Mouse (Mus musculus): ENCODE data around the gene Fam13c. TPM values are rescaled to one million over a fixed set of nuclear protein-coding genes. Genes with fewer than 3 reads are reported as not detected.

Fam13c gene
- polyA plus RNA-seq, 1 experiment from 2014 or later: 26.7 TPM

DNA sequence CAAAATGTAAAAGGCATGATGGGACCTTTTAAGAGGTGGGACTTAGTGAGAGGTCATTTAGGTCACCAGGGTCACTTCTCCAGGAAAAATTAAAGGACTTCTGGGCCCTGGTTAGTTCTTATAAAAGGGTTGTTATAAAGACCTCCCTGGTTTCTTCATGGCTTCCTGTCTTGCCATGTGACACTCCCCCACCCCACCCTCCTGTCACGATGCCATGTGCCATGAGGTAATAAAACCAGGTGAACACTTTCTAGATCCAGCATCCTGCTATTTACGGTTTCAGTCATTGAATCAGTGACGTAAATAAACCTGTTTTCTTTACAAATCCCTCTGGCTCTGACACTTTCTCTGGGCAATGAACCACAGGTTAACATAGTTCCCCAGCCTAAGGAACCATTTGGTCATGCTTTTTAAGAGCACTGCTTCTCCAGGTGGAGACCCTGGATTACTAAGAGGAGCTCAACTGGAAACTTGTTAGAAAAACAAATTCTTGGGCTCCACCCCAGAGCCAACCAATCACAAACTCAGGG lies 146.7 kb downstream of the Fam13c start:
- Histone ChIP-seq H3K9me3 (no peaks in the 10 kb centered on the region), H3K27ac (replicated peaks) (no peak overlapping the region), H3K4me3 (no peak overlapping the region), H3K36me3 (no peaks in the 10 kb centered on the region), H3K4me2 (replicated peaks) (no peak overlapping the region), H3K9ac (replicated peaks) (no peak overlapping the region), H3K4me1 (peaks cover 1% of the 10 kb centered on the region), H3K27me3 (no peaks in the 10 kb centered on the region)
- ATAC-seq (replicated peaks): no peak
- 90% methylated on average over 3 of the region's 3 CpGs for WGBS

GRCm38 (mm10) chr10:70594007-70594406 lies 153.7 kb downstream of the Fam13c start:
- Histone ChIP-seq H3K27ac (replicated peaks) (no peak overlapping the region), H3K4me1 (peaks cover 16% of the 10 kb centered on the region), H3K9me3 (no peaks in the 10 kb centered on the region), H3K9ac (replicated peaks) (no peak overlapping the region), H3K4me3 (no peak overlapping the region), H3K4me2 (replicated peaks) (no peak overlapping the region), H3K36me3 (no peaks in the 10 kb centered on the region), H3K27me3 (no peaks in the 10 kb centered on the region)
- no peak for ATAC-seq (replicated peaks)
- 32% methylated on average over 1 of the region's 1 CpGs for WGBS

GRCm38 (mm10) chr10:70598081-70598515 lies 157.8 kb downstream of the Fam13c start:
- no peaks in the 10 kb centered on the region for H3K36me3 ChIP-seq
- peak overlapping the region; percentile 71 for H3K4me3 ChIP-seq
- H3K27ac ChIP-seq (replicated peaks): peak overlapping the region; percentile 88
- peaks cover 19% of the 10 kb centered on the region for H3K4me1 ChIP-seq
- H3K4me2 ChIP-seq (replicated peaks): peak overlapping the region; percentile 55
- H3K9ac ChIP-seq (replicated peaks): peak overlapping the region; percentile 82
- H3K9me3 ChIP-seq: no peaks in the 10 kb centered on the region
- peak; percentile 9 for ATAC-seq (replicated peaks)
- H3K27me3 ChIP-seq: no peaks in the 10 kb centered on the region
- WGBS: 9% methylated on average over 10 of the region's 10 CpGs

- Histone ChIP-seq H3K36me3 (no peaks in the 10 kb centered on the region), H3K27ac (replicated peaks) (peak overlapping the region; percentile 88), H3K4me2 (replicated peaks) (peak overlapping the region; percentile 55), H3K27me3 (no peaks in the 10 kb centered on the region), H3K9ac (replicated peaks) (peak overlapping the region; percentile 82), H3K4me1 (peaks cover 19% of the 10 kb centered on the region), H3K9me3 (no peaks in the 10 kb centered on the region), H3K4me3 (peak overlapping the region; percentile 71)
- ATAC-seq (replicated peaks): peak; percentile 71
- WGBS: under 1% methylated on average over 48 of the region's 48 CpGs
These were observed 158.3 kb downstream of the Fam13c start for GRCm38 (mm10) chr10:70598516-70599125.

DNA sequence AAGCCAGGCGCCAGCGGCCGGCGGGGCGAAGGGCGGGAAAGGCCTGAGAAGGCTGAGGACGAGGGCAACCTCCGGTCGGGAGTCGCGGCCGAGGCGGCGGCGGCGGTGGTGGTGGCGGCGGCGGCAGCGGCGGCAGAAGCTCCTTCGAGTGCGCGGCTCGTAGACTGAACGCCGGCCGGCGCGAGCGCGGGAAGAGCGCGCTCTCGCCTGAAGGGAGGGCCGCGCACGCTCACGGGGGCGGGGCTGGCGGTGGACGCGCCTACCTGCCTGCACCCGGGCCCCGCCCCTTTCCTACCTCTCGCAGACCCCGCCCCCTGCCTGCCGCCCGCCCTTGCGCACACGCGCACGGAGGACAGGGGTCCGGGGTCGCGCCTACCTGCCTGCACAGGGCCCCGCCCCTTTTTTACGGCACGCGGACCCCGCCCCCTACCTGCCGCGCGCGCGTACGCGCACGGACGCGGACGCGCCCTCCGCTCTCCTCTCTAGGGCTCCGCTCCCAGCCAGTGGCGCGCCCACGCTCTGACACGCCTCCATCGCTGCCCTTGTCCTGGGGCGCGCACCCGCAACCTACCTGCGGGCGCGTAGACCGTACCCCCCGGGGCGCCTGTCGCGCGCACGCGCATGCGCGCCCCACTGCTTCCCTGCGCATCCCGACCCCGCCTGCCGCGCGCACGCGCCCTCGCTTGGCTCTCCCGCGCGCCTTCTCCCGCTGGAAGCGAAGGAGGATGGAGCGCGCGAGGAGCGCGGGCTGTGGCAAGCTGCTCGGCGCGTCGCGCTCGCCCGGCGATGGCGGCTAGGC lies 159.0 kb downstream of the Fam13c start:
- peak; percentile 93 for ATAC-seq (replicated peaks)
- WGBS: under 1% methylated on average over 98 of the region's 124 CpGs
- Histone ChIP-seq H3K4me1 (peaks cover 19% of the 10 kb centered on the region), H3K9me3 (no peaks in the 10 kb centered on the region), H3K9ac (replicated peaks) (peak overlapping the region; percentile 82), H3K27me3 (no peaks in the 10 kb centered on the region), H3K4me3 (peak overlapping the region; percentile 71), H3K27ac (replicated peaks) (peak overlapping the region; percentile 88), H3K4me2 (replicated peaks) (peak overlapping the region; percentile 55), H3K36me3 (no peaks in the 10 kb centered on the region)

GRCm38 (mm10) chr10:70599925-70600305 lies 159.6 kb downstream of the Fam13c start:
- H3K9ac ChIP-seq (replicated peaks): peak overlapping the region; percentile 82
- H3K36me3 ChIP-seq: no peaks in the 10 kb centered on the region
- H3K27me3 ChIP-seq: no peaks in the 10 kb centered on the region
- peak; percentile 61; the same call in 1 of the 2 replicates for ATAC-seq (replicated peaks)
- peak overlapping the region; percentile 71 for H3K4me3 ChIP-seq
- H3K4me1 ChIP-seq: peaks cover 19% of the 10 kb centered on the region
- H3K4me2 ChIP-seq (replicated peaks): peak overlapping the region; percentile 55
- H3K9me3 ChIP-seq: no peaks in the 10 kb centered on the region
- 0% methylated on average over 28 of the region's 28 CpGs for WGBS
- peak overlapping the region; percentile 88 for H3K27ac ChIP-seq (replicated peaks)

Other genes starting within 250 kb of the Fam13c start
- 0.65 and 1.6 TPM in 2 replicates for gene Mrln, start 235.8 kb upstream of the Fam13c start, polyA plus RNA-seq (2015; fragmentation: Nextera tagmentation; extraction: Ambion mirVana)
- gene Slc16a9, start 195.4 kb upstream of the Fam13c start, polyA plus RNA-seq (2015; fragmentation: Nextera tagmentation; extraction: Ambion mirVana): 1.5 and 1.6 TPM in 2 replicates
- gene Phyhipl, start 215.5 kb downstream of the Fam13c start, polyA plus RNA-seq (2015; fragmentation: Nextera tagmentation; extraction: Ambion mirVana): 114 and 132 TPM in 2 replicates